In genomic region chr19:53649361-53649760, GRCm38 (mm10) we compare ENCODE assay signal across 10 mouse cellular contexts. TPM values are rescaled to one million over a fixed set of nuclear protein-coding genes. Genes with fewer than 3 reads are reported as not detected.
DNase-seq lines count a peak whose midpoint lies in the region; ATAC-seq and TF ChIP-seq lines count a peak whose summit lies in the region.
"Had no signal": no experiment of that assay in that cellular context is flagged by ENCODE, and none has a peak within 500 bp of the region (broad histone marks: within the 10 kb centered on the region; RNA-seq: fewer than 3 reads in every experiment).

No protein-coding gene starts in this region.

- no peak overlapping the region for H3K4me3 ChIP-seq in kidney, postnatal 0 days (replicated peaks; ENCODE audit: low read depth, low read length)
- no peak overlapping the region for H3K4me3 ChIP-seq in thymus, adult 2 months (ENCODE audit: control insufficient read depth, insufficient read depth, low read length)
- H3K4me3 ChIP-seq: liver, embryonic 13.5 days; neural tube, embryonic 12.5 days had no signal

- H3K9ac ChIP-seq in kidney, postnatal 0 days (ENCODE audit: low read depth, low read length): no peak overlapping the region
- H3K9ac ChIP-seq: liver, embryonic 13.5 days; neural tube, embryonic 12.5 days had no signal

- ATAC-seq in kidney, postnatal 0 days (replicated peaks; ENCODE audit: low FRiP score, low read depth): peak; percentile 1; the same call in 1 of the 2 replicates
- ATAC-seq in megakaryocyte, adult 5-6 weeks (ENCODE audit: poor library complexity, severe bottlenecking): no peak

- H3K4me2 ChIP-seq in kidney, postnatal 0 days (ENCODE audit: low read length): no peak overlapping the region
- H3K4me2 ChIP-seq: liver, embryonic 13.5 days had no signal

- H3K27me3 ChIP-seq in kidney, postnatal 0 days (ENCODE audit: insufficient read depth, low read length): no peaks in the 10 kb centered on the region
- H3K27me3 ChIP-seq in thymus, adult 2 months (ENCODE audit: control insufficient read depth, insufficient read depth, low read length): no peaks in the 10 kb centered on the region
- H3K27me3 ChIP-seq: liver, embryonic 13.5 days; neural tube, embryonic 12.5 days had no signal

- no peak overlapping the region for H3K27ac ChIP-seq in kidney, postnatal 0 days
- H3K27ac ChIP-seq in thymus, adult 2 months (ENCODE audit: control insufficient read depth, insufficient read depth, low read length): no peak overlapping the region
- H3K27ac ChIP-seq: liver, embryonic 13.5 days; neural tube, embryonic 12.5 days had no signal

- peaks cover 18% of the 10 kb centered on the region for H3K4me1 ChIP-seq in kidney, postnatal 0 days (replicated peaks; ENCODE audit: insufficient read depth, low read length)
- H3K4me1 ChIP-seq in thymus, adult 2 months (replicated peaks; ENCODE audit: control insufficient read depth, insufficient read depth, low read length): no peaks in the 10 kb centered on the region

- DNase-seq in embryo, embryonic 10.5 days (ENCODE audit: low spot score): peak; percentile 22
- DNase-seq in embryo, embryonic 9.5 days (ENCODE audit: extremely low spot score): no peak
- DNase-seq in kidney, postnatal 0 days (ENCODE audit: low spot score): peak; percentile 57
- DNase-seq in kidney, adult 11 months: no peak
- DNase-seq in ES-CJ7 (ENCODE audit: low read depth, low spot score): peak; percentile 55
- peak; percentile 19 for DNase-seq in large intestine, adult 2 months (ENCODE audit: low read depth, low spot score)
- DNase-seq in thymus, adult 2 months: no peak

- 59% methylated on average over 6 of the region's 6 CpGs for WGBS in kidney, postnatal 0 days
- WGBS in large intestine, adult 2 months: 35% methylated on average over 6 of the region's 6 CpGs
- 88% methylated on average over 6 of the region's 6 CpGs for WGBS in thymus, adult 2 months

- no peak for TF ChIP-seq POLR2A in thymus, adult 2 months (IDR thresholded peaks at IDR 0.05; ENCODE audit: control insufficient read depth, extremely low read depth, insufficient read depth, low read length, poor library complexity)

- TF ChIP-seq CTCF in kidney, postnatal 0 days (IDR thresholded peaks at IDR 0.05; ENCODE audit: low read depth): peak; percentile 53
- no peak for TF ChIP-seq CTCF in thymus, adult 2 months (IDR thresholded peaks at IDR 0.05; ENCODE audit: borderline replicate concordance, control insufficient read depth, extremely low read depth, insufficient read depth, low read length, poor library complexity)

- H3K36me3 ChIP-seq in kidney, postnatal 0 days (ENCODE audit: insufficient read depth, low read length): peaks cover 19% of the 10 kb centered on the region; the same call in 1 of the 2 replicates
- H3K36me3 ChIP-seq in thymus, adult 2 months (ENCODE audit: control insufficient read depth, insufficient read depth, low read length): peaks cover 18% of the 10 kb centered on the region

- H3K9me3 ChIP-seq in kidney, postnatal 0 days (replicated peaks; ENCODE audit: low read length): no peaks in the 10 kb centered on the region
- H3K9me3 ChIP-seq: liver, embryonic 13.5 days; neural tube, embryonic 12.5 days had no signal

RNA-seq across cellular contexts. Expression of gene Rbm20, which starts 27.7 kb away (rescaled TPM):
- polyA plus RNA-seq in kidney, postnatal 0 days (2015; fragmentation: Nextera tagmentation; extraction: Ambion mirVana): 2.5 and 2.8 TPM in 2 replicates
- 0.62 and 0.88 TPM in 2 replicates for polyA plus RNA-seq in large intestine, adult 2 months (2012; rRNA removed)
- total RNA-seq in megakaryocyte, adult 5-6 weeks (2015): not detected in 2 replicates
- 0.11 TPM in 1 of 2 replicates, not detected in the other for total RNA-seq in megakaryocyte, adult 5-6 weeks (2017)
- polyA plus RNA-seq in thymus, adult 2 months (2012; rRNA removed): 1.4 and 9.8 TPM in 2 replicates

RNA-seq across cellular contexts. Expression of gene Smc3, which starts 49.2 kb away (rescaled TPM):
- 49.8 and 53.8 TPM in 2 replicates for polyA plus RNA-seq in kidney, postnatal 0 days (2015; fragmentation: Nextera tagmentation; extraction: Ambion mirVana)
- 3.4 and 4.4 TPM in 2 replicates for polyA plus RNA-seq in large intestine, adult 2 months (2012; rRNA removed)
- total RNA-seq in megakaryocyte, adult 5-6 weeks (2015): 91.2 and 91.7 TPM in 2 replicates
- total RNA-seq in megakaryocyte, adult 5-6 weeks (2017): 108 and 122 TPM in 2 replicates
- 8.7 and 9.0 TPM in 2 replicates for polyA plus RNA-seq in thymus, adult 2 months (2012; rRNA removed)

Comparison
In these comparisons a context has a peak if more than half of its experiments do, and no peak if none do; other contexts are left out.
1. DNase-seq: peak in embryo, embryonic 10.5 days (single experiment), kidney, postnatal 0 days (single experiment), ES-CJ7 (single experiment) and large intestine, adult 2 months (single experiment); none in embryo, embryonic 9.5 days (single experiment), kidney, adult 11 months (single experiment) and thymus, adult 2 months (single experiment).